Mouse (Mus musculus) small intestine, adult 2 months (tissue): ENCODE results near the gene Slc31a1.

Experiments used
- CTCF ChIP-seq: fragments of 200-500 bp; IDR thresholded peaks from 2 replicates; pipeline ENCODE4 v1.5.1; 2012; ENCODE audit warnings: low read depth, mild to moderate bottlenecking, control low read depth, inconsistent platforms, low read length, moderate library complexity, mixed read lengths; ENCODE audit not compliant: insufficient replicate concordance, insufficient read length; ENCODE audit errors: extremely low read depth
- POLR2A ChIP-seq: fragments of 200-500 bp; IDR thresholded peaks from 2 replicates; pipeline ENCODE4 v1.6.1; 2012; ENCODE audit warnings: low read depth, mild to moderate bottlenecking, control low read depth, inconsistent platforms, low read length, moderate library complexity

- TF ChIP-seq POLR2A (no peak), CTCF (no peak)
These were observed 51.1 kb downstream of the Slc31a1 start for GRCm38 (mm10) chr4:62411606-62412005.
